Mouse (Mus musculus) midbrain, embryonic 15.5 days (tissue): ENCODE measurements at regions not wholly inside any gene's neighbourhood (a gene's known extent, or its start where the extent isn't known, plus 50 kb on each side); places are given as distances from the start of the nearest gene placed in this dataset.

Experiments
- ATAC-seq: fragments of 200-750 bp; cut with Nextera tagmentation; replicated peaks from 2 replicates; pipeline ENCODE4 v1.8.0; 2017; ENCODE audit warnings: moderate TSS enrichment
- H3K27ac ChIP-seq: fragments of 300-500 bp; sonication (generic); 2 replicates; pipeline ENCODE4 v1.5.1; 2015; ENCODE audit warnings: mild to moderate bottlenecking, inconsistent platforms
- H3K27me3 ChIP-seq: fragments of 300-500 bp; sonication (generic); replicated peaks from 2 replicates; pipeline ENCODE4 v1.6.1; 2015; ENCODE audit warnings: inconsistent platforms
- H3K36me3 ChIP-seq: fragments of 300-500 bp; sonication (generic); replicated peaks from 2 replicates; pipeline ENCODE4 v1.6.1; 2015; ENCODE audit warnings: inconsistent platforms
- H3K4me1 ChIP-seq: fragments of 300-500 bp; sonication (generic); 2 replicates; pipeline ENCODE4 v1.6.1; 2015; ENCODE audit warnings: inconsistent platforms
- H3K4me2 ChIP-seq: fragments of 300-500 bp; sonication (generic); 2 replicates; pipeline ENCODE4 v1.6.1; 2015; ENCODE audit warnings: inconsistent platforms, mild to moderate bottlenecking, moderate library complexity
- H3K4me3 ChIP-seq: fragments of 300-500 bp; sonication (generic); 2 replicates; pipeline ENCODE4 v1.5.1; 2015; ENCODE audit warnings: mild to moderate bottlenecking, inconsistent platforms
- H3K9ac ChIP-seq: fragments of 300-500 bp; sonication (generic); 2 replicates; pipeline ENCODE4 v1.6.1; 2015; ENCODE audit warnings: mild to moderate bottlenecking, inconsistent platforms
- H3K9me3 ChIP-seq: fragments of 300-500 bp; sonication (generic); 2 replicates; pipeline ENCODE4 v1.6.1; 2016; ENCODE audit warnings: inconsistent platforms
- WGBS: fragments of 180-500 bp; shearing (Covaris S2); methylation state at CpG from one replicate; pipeline ENCODE4 v1.1.7; 2015; ENCODE audit warnings: mixed read lengths; 5-methylcytosine and 5-hydroxymethylcytosine counted together

- Histone ChIP-seq H3K27me3 (no peaks in the 10 kb centered on the region), H3K27ac (no peak overlapping the region), H3K4me3 (no peak overlapping the region), H3K4me1 (no peaks in the 10 kb centered on the region), H3K4me2 (no peak overlapping the region), H3K9ac (no peak overlapping the region), H3K9me3 (no peaks in the 10 kb centered on the region), H3K36me3 (no peaks in the 10 kb centered on the region)
- ATAC-seq: no peak
These were observed 174.5 kb upstream of the Car8 start for GRCm38 (mm10) chr4:8413307-8413706.

- Histone ChIP-seq H3K27ac (no peak overlapping the region), H3K4me1 (no peaks in the 10 kb centered on the region), H3K9me3 (no peaks in the 10 kb centered on the region), H3K9ac (no peak overlapping the region), H3K27me3 (no peaks in the 10 kb centered on the region), H3K36me3 (no peaks in the 10 kb centered on the region), H3K4me2 (no peak overlapping the region), H3K4me3 (no peak overlapping the region)
- 88% methylated on average over 2 of the region's 2 CpGs for WGBS
- ATAC-seq: no peak
These were observed 161.2 kb upstream of the Car8 start for GRCm38 (mm10) chr4:8400069-8400468.

GRCm38 (mm10) chr4:8399430-8399829, 160.6 kb upstream of the Car8 start:
- H3K4me2 ChIP-seq: no peak overlapping the region
- 76% methylated on average over 1 of the region's 1 CpGs for WGBS
- H3K9me3 ChIP-seq: no peaks in the 10 kb centered on the region
- no peak overlapping the region for H3K4me3 ChIP-seq
- no peaks in the 10 kb centered on the region for H3K27me3 ChIP-seq
- no peaks in the 10 kb centered on the region for H3K36me3 ChIP-seq
- no peak overlapping the region for H3K27ac ChIP-seq
- H3K4me1 ChIP-seq: no peaks in the 10 kb centered on the region
- ATAC-seq: no peak
- H3K9ac ChIP-seq: no peak overlapping the region

- Histone ChIP-seq H3K9me3 (no peaks in the 10 kb centered on the region), H3K27me3 (no peaks in the 10 kb centered on the region), H3K4me2 (no peak overlapping the region), H3K9ac (no peak overlapping the region), H3K4me3 (no peak overlapping the region), H3K27ac (no peak overlapping the region), H3K4me1 (no peaks in the 10 kb centered on the region), H3K36me3 (no peaks in the 10 kb centered on the region)
- 68% methylated on average over 4 of the region's 4 CpGs for WGBS
- peak; percentile 73 for ATAC-seq
These were observed 160.1 kb upstream of the Car8 start for GRCm38 (mm10) chr4:8398969-8399368.

GRCm38 (mm10) chr4:8383162-8383561, 144.3 kb upstream of the Car8 start:
- H3K4me3 ChIP-seq: no peak overlapping the region
- H3K4me1 ChIP-seq: no peaks in the 10 kb centered on the region
- H3K4me2 ChIP-seq: no peak overlapping the region
- no peak for ATAC-seq
- H3K9ac ChIP-seq: no peak overlapping the region
- H3K9me3 ChIP-seq: no peaks in the 10 kb centered on the region
- no peaks in the 10 kb centered on the region for H3K36me3 ChIP-seq
- no peaks in the 10 kb centered on the region for H3K27me3 ChIP-seq
- no peak overlapping the region for H3K27ac ChIP-seq
- 97% methylated on average over 11 of the region's 11 CpGs for WGBS

- Histone ChIP-seq H3K4me1 (no peaks in the 10 kb centered on the region), H3K27ac (no peak overlapping the region), H3K9me3 (no peaks in the 10 kb centered on the region), H3K9ac (no peak overlapping the region), H3K27me3 (no peaks in the 10 kb centered on the region), H3K4me2 (no peak overlapping the region), H3K36me3 (no peaks in the 10 kb centered on the region), H3K4me3 (no peak overlapping the region)
- peak; percentile 40; the same call in 1 of the 2 replicates for ATAC-seq
- 50% methylated on average over 3 of the region's 3 CpGs for WGBS
These were observed 143.2 kb upstream of the Car8 start for GRCm38 (mm10) chr4:8382125-8382417.

GRCm38 (mm10) chr4:8381408-8382124, 142.7 kb upstream of the Car8 start:
- no peak overlapping the region for H3K4me3 ChIP-seq
- no peak overlapping the region for H3K9ac ChIP-seq
- peak; percentile 71 for ATAC-seq
- WGBS: 30% methylated on average over 13 of the region's 13 CpGs
- H3K27me3 ChIP-seq: no peaks in the 10 kb centered on the region
- no peak overlapping the region for H3K27ac ChIP-seq
- H3K36me3 ChIP-seq: no peaks in the 10 kb centered on the region
- H3K4me2 ChIP-seq: no peak overlapping the region
- H3K4me1 ChIP-seq: no peaks in the 10 kb centered on the region
- no peaks in the 10 kb centered on the region for H3K9me3 ChIP-seq

- 63% methylated on average over 5 of the region's 5 CpGs for WGBS
These were observed 142.0 kb upstream of the Car8 start for GRCm38 (mm10) chr4:8380711-8381338.

GRCm38 (mm10) chr4:8374737-8375489, 136.1 kb upstream of the Car8 start:
- 80% methylated on average over 6 of the region's 6 CpGs for WGBS
- Histone ChIP-seq H3K4me3 (no peak overlapping the region), H3K4me1 (no peaks in the 10 kb centered on the region), H3K27me3 (no peaks in the 10 kb centered on the region), H3K36me3 (no peaks in the 10 kb centered on the region), H3K27ac (no peak overlapping the region), H3K4me2 (no peak overlapping the region), H3K9ac (no peak overlapping the region), H3K9me3 (no peaks in the 10 kb centered on the region)
- ATAC-seq: peak; percentile 71

More at GRCm38 (mm10) chr4:8380711-8381338, 142.0 kb upstream of the Car8 start:
- Histone ChIP-seq H3K27ac (no peak overlapping the region), H3K4me1 (no peaks in the 10 kb centered on the region), H3K27me3 (no peaks in the 10 kb centered on the region), H3K9me3 (no peaks in the 10 kb centered on the region), H3K9ac (no peak overlapping the region), H3K4me3 (no peak overlapping the region), H3K36me3 (no peaks in the 10 kb centered on the region), H3K4me2 (no peak overlapping the region)
- ATAC-seq: peak; percentile 84

GRCm38 (mm10) chr4:8374061-8374460, 135.2 kb upstream of the Car8 start:
- H3K9ac ChIP-seq: no peak overlapping the region
- no peaks in the 10 kb centered on the region for H3K36me3 ChIP-seq
- H3K9me3 ChIP-seq: no peaks in the 10 kb centered on the region
- 72% methylated on average over 3 of the region's 3 CpGs for WGBS
- ATAC-seq: no peak
- no peaks in the 10 kb centered on the region for H3K4me1 ChIP-seq
- H3K4me3 ChIP-seq: no peak overlapping the region
- no peak overlapping the region for H3K4me2 ChIP-seq
- H3K27me3 ChIP-seq: no peaks in the 10 kb centered on the region
- no peak overlapping the region for H3K27ac ChIP-seq

GRCm38 (mm10) chr4:8372069-8372468, 133.2 kb upstream of the Car8 start:
- no peaks in the 10 kb centered on the region for H3K27me3 ChIP-seq
- H3K27ac ChIP-seq: no peak overlapping the region
- H3K4me1 ChIP-seq: no peaks in the 10 kb centered on the region; the same call in 1 of the 2 replicates
- WGBS: 74% methylated on average over 3 of the region's 3 CpGs
- H3K4me2 ChIP-seq: no peak overlapping the region
- ATAC-seq: no peak
- H3K9ac ChIP-seq: no peak overlapping the region
- no peaks in the 10 kb centered on the region for H3K36me3 ChIP-seq
- no peaks in the 10 kb centered on the region for H3K9me3 ChIP-seq
- H3K4me3 ChIP-seq: no peak overlapping the region

- Histone ChIP-seq H3K36me3 (no peaks in the 10 kb centered on the region), H3K27ac (no peak overlapping the region), H3K4me3 (no peak overlapping the region), H3K4me1 (no peaks in the 10 kb centered on the region; the same call in 1 of the 2 replicates), H3K4me2 (no peak overlapping the region), H3K9ac (no peak overlapping the region), H3K27me3 (no peaks in the 10 kb centered on the region), H3K9me3 (no peaks in the 10 kb centered on the region)
- ATAC-seq: no peak
- WGBS: 77% methylated on average over 9 of the region's 9 CpGs
These were observed 131.9 kb upstream of the Car8 start for GRCm38 (mm10) chr4:8370786-8371185.
